Mouse (Mus musculus) bone marrow macrophage, adult 2 months (primary cell): ENCODE measurements at regions not wholly inside any gene's neighbourhood (a gene's known extent, or its start where the extent isn't known, plus 50 kb on each side); places are given as distances from the start of the nearest gene placed in this dataset.
A peak's percentile ranks its signal among the peaks of the same experiment; 100 is the strongest.

Experiments used
- H3K27ac ChIP-seq: 2 replicates; pipeline ENCODE4 v1.5.1; 2012; ENCODE audit warnings: low read depth, low read length; ENCODE audit not compliant: insufficient read depth
- H3K4me1 ChIP-seq: 2 replicates; pipeline ENCODE4 v1.6.1; 2012; ENCODE audit warnings: low read length; ENCODE audit not compliant: control insufficient read depth, insufficient read depth
- H3K4me3 ChIP-seq: 2 replicates; pipeline ENCODE4 v1.5.1; 2012; ENCODE audit warnings: mild to moderate bottlenecking, low read length, moderate library complexity; ENCODE audit not compliant: insufficient read depth
- CTCF ChIP-seq: IDR thresholded peaks from 2 replicates; pipeline ENCODE4 v1.5.1; 2012; ENCODE audit warnings: low read depth, mild to moderate bottlenecking, low read length, moderate library complexity
- POLR2A ChIP-seq: IDR thresholded peaks from 2 replicates; pipeline ENCODE4 v1.6.1; 2012; ENCODE audit warnings: mild to moderate bottlenecking, low read depth, low read length, borderline replicate concordance

GRCm38 (mm10) chr4:9115874-9116273 is 877.0 kb upstream of the Car8 start:
- Histone ChIP-seq H3K4me1 (peaks cover 15% of the 10 kb centered on the region), H3K4me3 (peak overlapping the region; percentile 39), H3K27ac (peak overlapping the region; percentile 52)
- TF ChIP-seq POLR2A, result no peak
- TF ChIP-seq CTCF, result no peak

GRCm38 (mm10) chr4:9113982-9114381 is 875.1 kb upstream of the Car8 start:
- Histone ChIP-seq H3K27ac (no peak overlapping the region), H3K4me3 (no peak overlapping the region), H3K4me1 (peaks cover 22% of the 10 kb centered on the region)

GRCm38 (mm10) chr4:9110355-9110754 is 871.5 kb upstream of the Car8 start:
- Histone ChIP-seq H3K27ac (no peak overlapping the region), H3K4me3 (no peak overlapping the region), H3K4me1 (peaks cover 10% of the 10 kb centered on the region)
- TF ChIP-seq CTCF (no peak), POLR2A (no peak)

More at GRCm38 (mm10) chr4:9113982-9114381, 875.1 kb upstream of the Car8 start:
- TF ChIP-seq POLR2A (no peak), CTCF (no peak)

GRCm38 (mm10) chr4:9107295-9107694 is 868.5 kb upstream of the Car8 start:
- peaks cover 15% of the 10 kb centered on the region for H3K4me1 ChIP-seq
- no peak overlapping the region for H3K27ac ChIP-seq
- TF ChIP-seq CTCF (no peak), POLR2A (no peak)
- no peak overlapping the region for H3K4me3 ChIP-seq

- Histone ChIP-seq H3K4me3 (no peak overlapping the region), H3K27ac (no peak overlapping the region), H3K4me1 (peaks cover 15% of the 10 kb centered on the region)
- TF ChIP-seq CTCF, result no peak
- TF ChIP-seq POLR2A, result no peak
Measured at GRCm38 (mm10) chr4:9106778-9107177, 867.9 kb upstream of the Car8 start.

GRCm38 (mm10) chr4:9104657-9105056 is 865.8 kb upstream of the Car8 start:
- H3K27ac ChIP-seq, result no peak overlapping the region
- peaks cover 7% of the 10 kb centered on the region for H3K4me1 ChIP-seq
- TF ChIP-seq CTCF (no peak), POLR2A (no peak)
- H3K4me3 ChIP-seq, result no peak overlapping the region

GRCm38 (mm10) chr4:9103958-9104357 is 865.1 kb upstream of the Car8 start:
- TF ChIP-seq POLR2A, result no peak
- TF ChIP-seq CTCF, result no peak
- H3K4me1 ChIP-seq, result peaks cover 7% of the 10 kb centered on the region
- no peak overlapping the region for H3K27ac ChIP-seq
- H3K4me3 ChIP-seq, result no peak overlapping the region

GRCm38 (mm10) chr4:9096809-9097700 is 858.2 kb upstream of the Car8 start:
- Histone ChIP-seq H3K4me3 (no peak overlapping the region), H3K4me1 (no peaks in the 10 kb centered on the region), H3K27ac (no peak overlapping the region)
- TF ChIP-seq CTCF, result peak; percentile 90
- TF ChIP-seq POLR2A, result no peak

GRCm38 (mm10) chr4:9096274-9096673 is 857.4 kb upstream of the Car8 start:
- TF ChIP-seq POLR2A, result no peak
- TF ChIP-seq CTCF, result no peak
- Histone ChIP-seq H3K4me1 (no peaks in the 10 kb centered on the region), H3K4me3 (no peak overlapping the region), H3K27ac (no peak overlapping the region)

- no peak for TF ChIP-seq POLR2A
- TF ChIP-seq CTCF, result no peak
- Histone ChIP-seq H3K4me3 (no peak overlapping the region), H3K27ac (no peak overlapping the region), H3K4me1 (no peaks in the 10 kb centered on the region)
Measured at GRCm38 (mm10) chr4:9095646-9096045, 856.8 kb upstream of the Car8 start.

GRCm38 (mm10) chr4:9094522-9094921 is 855.7 kb upstream of the Car8 start:
- H3K27ac ChIP-seq, result no peak overlapping the region
- TF ChIP-seq POLR2A (no peak), CTCF (no peak)
- H3K4me1 ChIP-seq, result no peaks in the 10 kb centered on the region
- H3K4me3 ChIP-seq, result no peak overlapping the region
